Mouse (Mus musculus): ENCODE data around the gene Gm4450.
"Not testable (repeated sequence)": the region's sequence is repeated elsewhere in the genome, so short reads cannot be mapped to it uniquely, and the experiment has no call there.

Gm4450 gene

GRCm38 (mm10) chr3:98417328-98417727, 39.6 kb downstream of the Gm4450 start:
- DNase-seq (ENCODE audit: low read depth, low spot score), result no peak

DNA sequence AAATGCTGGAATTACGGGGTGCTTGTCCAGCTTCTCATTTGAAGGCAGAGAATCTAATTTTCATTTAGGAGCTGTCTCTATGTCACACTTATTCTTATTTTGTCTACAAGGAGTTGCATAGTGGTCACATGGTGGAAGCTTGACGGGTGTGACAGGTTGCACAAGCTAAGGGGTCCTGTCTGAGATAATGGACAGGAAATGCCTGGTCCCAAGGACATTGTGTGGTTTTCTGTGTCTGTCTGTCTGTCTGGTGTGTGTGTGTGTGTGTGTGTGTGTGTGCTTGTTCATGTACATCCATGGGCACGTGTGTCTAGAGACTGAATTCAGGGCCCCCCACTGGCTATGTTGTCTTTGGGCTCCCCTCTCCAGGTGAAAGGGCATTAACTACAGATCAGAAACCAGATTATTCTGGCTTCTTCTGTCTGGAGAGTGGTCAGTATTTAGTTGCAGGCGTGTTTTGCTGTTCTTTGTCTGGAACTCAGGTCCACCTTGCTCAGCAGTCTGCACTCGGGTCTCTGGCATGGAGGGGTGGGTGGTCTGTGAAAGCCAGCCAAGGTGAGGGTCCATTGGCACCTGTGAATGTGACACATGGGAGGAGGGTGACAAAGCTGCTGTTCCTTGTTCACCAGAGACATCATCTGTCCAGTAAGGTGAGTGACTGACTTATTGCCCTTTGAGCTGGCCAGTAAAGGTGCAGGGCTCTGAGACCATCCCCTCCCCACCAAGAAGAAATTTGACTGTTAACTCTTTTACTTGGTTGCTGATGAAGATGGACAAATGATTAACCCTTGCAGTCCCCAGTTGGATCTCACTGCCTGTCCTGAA, 40.3 kb downstream of the Gm4450 start:
- DNase-seq (ENCODE audit: low read depth, low spot score), result no peak

- no peak for DNase-seq (ENCODE audit: low read depth, low spot score)
Measured at GRCm38 (mm10) chr3:98414296-98414695, 42.6 kb downstream of the Gm4450 start.

DNA sequence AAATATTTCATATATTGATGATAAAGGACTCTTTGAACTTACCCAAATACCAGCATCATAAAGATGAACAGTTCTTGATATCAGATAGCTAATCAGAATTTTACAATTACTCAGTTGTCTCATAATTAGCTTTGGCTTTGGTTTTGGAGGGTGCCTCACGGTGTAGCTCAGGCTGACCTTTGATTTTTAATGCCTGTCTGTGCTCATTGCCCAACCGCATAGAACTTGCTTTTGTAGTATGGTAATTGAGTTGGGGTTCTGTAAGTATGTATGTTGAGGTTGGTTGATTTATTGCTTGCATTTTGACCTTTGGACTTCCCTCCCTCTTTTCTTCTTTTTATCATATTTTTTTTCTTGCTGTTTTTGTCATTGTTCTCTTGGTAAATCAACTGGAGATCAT, 43.2 kb downstream of the Gm4450 start:
- no peak for DNase-seq (ENCODE audit: low read depth, low spot score)

DNA sequence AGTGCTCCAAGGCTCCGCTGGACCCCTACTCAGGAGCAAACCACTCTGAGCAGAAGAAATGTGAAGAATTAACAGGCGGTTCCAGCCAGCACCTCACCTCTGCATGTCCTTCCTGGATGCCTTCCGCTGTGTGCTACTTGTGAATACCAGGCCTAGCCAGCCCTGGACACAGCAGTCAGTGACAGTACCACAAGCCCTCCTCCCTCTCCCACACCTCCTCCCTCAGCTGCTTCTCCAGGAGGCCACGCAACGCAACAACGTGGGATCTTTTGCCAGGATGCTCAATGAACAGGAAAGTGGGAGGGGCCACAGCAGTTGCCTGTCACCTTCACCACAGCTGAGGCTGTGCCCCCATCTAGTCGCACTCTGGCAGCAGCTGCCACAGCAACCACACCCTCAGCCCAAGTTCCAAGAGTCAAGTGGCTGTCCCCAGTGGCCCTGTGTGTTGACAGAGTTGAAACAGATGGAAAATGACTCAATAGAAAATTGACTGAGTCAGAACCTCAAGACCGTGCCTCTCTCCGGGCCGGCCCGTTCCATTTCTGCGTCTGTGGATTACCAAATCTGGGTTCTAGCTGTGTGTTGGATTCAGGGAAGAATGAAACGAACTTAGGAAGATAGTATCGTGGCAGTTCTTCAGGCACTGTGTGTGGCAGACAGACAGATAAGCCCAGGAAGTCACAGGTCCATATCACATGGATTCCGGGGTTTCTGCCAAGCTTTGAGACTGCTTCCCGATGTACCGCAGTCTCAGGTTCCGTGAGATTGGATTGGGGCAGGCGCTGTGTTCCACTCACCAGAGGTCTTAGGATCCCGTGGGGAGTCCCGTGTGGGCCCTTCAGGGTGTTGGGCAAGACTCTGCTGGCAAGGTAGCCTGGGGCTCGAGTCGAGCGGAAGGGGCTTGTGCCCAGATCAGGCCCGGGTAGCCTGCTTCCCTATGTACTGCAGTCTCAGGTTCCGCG, 46.0 kb downstream of the Gm4450 start:
- not testable (repeated sequence) for DNase-seq (ENCODE audit: low read depth, low spot score)

GRCm38 (mm10) chr3:98407261-98407780, 49.6 kb downstream of the Gm4450 start:
- DNase-seq (ENCODE audit: low read depth, low spot score), result not testable (repeated sequence)

DNA sequence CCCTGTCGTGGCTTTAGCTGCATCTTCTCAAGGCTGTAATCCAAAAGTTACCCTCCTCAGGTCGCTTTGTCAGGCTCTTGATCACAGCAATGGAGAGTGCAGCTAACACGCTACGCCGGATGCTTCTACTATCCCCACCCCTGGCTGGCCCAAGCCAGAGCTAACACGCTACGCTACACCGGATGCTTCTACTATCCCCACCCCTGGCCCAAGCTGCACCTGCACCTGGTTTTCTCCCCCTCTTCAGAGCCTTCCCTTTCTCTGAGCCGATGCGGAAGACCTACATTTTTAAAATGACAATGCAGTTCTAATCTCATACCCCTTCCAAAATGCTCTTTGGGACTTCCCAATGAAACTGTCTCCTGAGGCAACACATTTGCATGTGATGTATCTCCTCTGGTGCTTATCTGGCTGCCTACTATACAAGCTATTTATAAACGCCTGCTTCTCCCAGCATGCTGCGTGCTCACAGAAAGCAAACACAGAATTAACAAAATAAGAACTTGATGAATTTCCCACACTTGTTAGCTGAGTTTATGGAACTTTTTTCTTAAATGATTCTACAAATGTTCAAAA, 50.3 kb downstream of the Gm4450 start:
- DNase-seq (ENCODE audit: low read depth, low spot score), result not testable (repeated sequence)

GRCm38 (mm10) chr3:98405877-98406276, 51.0 kb downstream of the Gm4450 start:
- not testable (repeated sequence) for DNase-seq (ENCODE audit: low read depth, low spot score)

DNA sequence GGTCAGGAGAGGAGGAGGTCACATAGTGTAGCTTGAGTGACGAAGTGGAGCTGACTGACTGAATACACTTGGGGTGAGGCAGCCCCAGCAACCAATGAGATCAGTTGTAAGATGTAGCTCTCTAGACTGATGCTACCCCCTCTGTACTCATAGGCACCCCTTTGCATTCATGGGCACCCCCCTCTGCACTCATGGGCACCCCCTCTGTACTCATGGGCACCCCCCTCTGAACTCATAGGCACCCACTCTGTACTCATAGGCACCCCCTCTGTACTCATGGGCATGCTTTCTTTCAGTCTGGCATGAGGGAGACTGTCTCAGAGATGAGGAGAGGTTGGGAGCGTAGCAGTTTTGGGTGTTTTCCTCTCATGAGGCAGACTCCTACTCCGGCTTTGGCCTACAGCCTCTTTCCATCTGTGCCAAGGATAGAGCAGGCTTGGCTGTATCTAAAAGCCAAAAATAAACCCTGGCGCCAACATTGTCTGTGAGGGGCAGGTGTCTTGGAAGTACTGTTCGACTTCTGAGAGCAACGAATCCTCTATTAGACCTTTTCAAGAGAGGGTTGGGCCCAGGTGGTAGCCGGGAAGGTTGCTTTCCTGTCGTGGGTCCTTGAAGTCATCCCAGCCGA, 52.5 kb downstream of the Gm4450 start:
- DNase-seq (ENCODE audit: low read depth, low spot score), result not testable (repeated sequence)

Data from retina, postnatal 7 days (tissue).